Mouse (Mus musculus) bone marrow macrophage, adult 2 months (primary cell): Measurements from ENCODE around the gene Creb5. TPM values are rescaled to one million over a fixed set of nuclear protein-coding genes. Genes with fewer than 3 reads are reported as not detected.

Source experiments
- H3K27ac ChIP-seq: 2 replicates; pipeline ENCODE4 v1.5.1; 2012; ENCODE audit warnings: low read depth, low read length; ENCODE audit not compliant: insufficient read depth
- H3K4me1 ChIP-seq: 2 replicates; pipeline ENCODE4 v1.6.1; 2012; ENCODE audit warnings: low read length; ENCODE audit not compliant: control insufficient read depth, insufficient read depth
- H3K4me3 ChIP-seq: 2 replicates; pipeline ENCODE4 v1.5.1; 2012; ENCODE audit warnings: mild to moderate bottlenecking, low read length, moderate library complexity; ENCODE audit not compliant: insufficient read depth
- CTCF ChIP-seq: IDR thresholded peaks from 2 replicates; pipeline ENCODE4 v1.5.1; 2012; ENCODE audit warnings: low read depth, mild to moderate bottlenecking, low read length, moderate library complexity
- POLR2A ChIP-seq: IDR thresholded peaks from 2 replicates; pipeline ENCODE4 v1.6.1; 2012; ENCODE audit warnings: mild to moderate bottlenecking, low read depth, low read length, borderline replicate concordance
- polyA plus RNA-seq: library from polyadenylated mRNA; stranded (reverse); fragments of >200 nt; gene quantifications from 2 replicates; pipeline ENCODE4 v1.2.4, GENCODE M21; 2012; ENCODE audit not compliant: missing spikeins, insufficient read depth, insufficient read length

Creb5 gene
- polyA plus RNA-seq, 1 experiment = 26.2 TPM

DNA sequence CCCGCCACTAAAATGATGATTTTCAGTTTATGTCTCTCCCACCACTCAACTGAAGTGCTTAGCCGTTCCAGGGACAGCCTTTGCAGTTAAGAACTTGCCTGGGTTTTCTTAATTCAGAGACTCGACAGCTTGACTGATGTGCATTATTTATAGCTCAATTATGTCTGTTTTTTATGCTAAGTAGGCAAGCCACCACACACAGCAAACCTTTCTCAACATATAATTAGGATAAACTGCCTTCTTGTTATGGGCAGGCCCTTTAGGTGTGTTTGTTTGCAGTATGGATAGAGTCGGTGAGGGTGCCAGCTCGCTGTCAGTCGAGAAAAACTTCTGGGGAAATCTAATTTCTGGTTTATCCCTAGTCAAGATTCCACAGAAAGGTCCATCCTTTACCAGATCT lies 409.4 kb downstream of the Creb5 start:
- Histone ChIP-seq H3K27ac (no peak overlapping the region), H3K4me1 (0 out of 2 replicates have a peak, but pooled peaks cover 2% of the 10 kb centered on the region), H3K4me3 (no peak overlapping the region)
- TF ChIP-seq POLR2A (no peak), CTCF (no peak)

- Histone ChIP-seq H3K4me3 (no peak overlapping the region), H3K4me1 (0 out of 2 replicates have a peak, but pooled peaks cover 2% of the 10 kb centered on the region), H3K27ac (no peak overlapping the region)
- TF ChIP-seq POLR2A (no peak), CTCF (no peak)
Observed at GRCm38 (mm10) chr6:53696921-53697320, 409.9 kb downstream of the Creb5 start.

GRCm38 (mm10) chr6:53698128-53698749 lies 411.2 kb downstream of the Creb5 start:
- Histone ChIP-seq H3K27ac (no peak overlapping the region), H3K4me1 (peaks cover 6% of the 10 kb centered on the region), H3K4me3 (no peak overlapping the region)
- TF ChIP-seq POLR2A (no peak), CTCF (no peak)

- Histone ChIP-seq H3K27ac (peak overlapping the region; percentile 77), H3K4me1 (peaks cover 51% of the 10 kb centered on the region), H3K4me3 (no peak overlapping the region)
- TF ChIP-seq POLR2A = no peak
Observed at GRCm38 (mm10) chr6:53704440-53704839, 417.4 kb downstream of the Creb5 start.

DNA sequence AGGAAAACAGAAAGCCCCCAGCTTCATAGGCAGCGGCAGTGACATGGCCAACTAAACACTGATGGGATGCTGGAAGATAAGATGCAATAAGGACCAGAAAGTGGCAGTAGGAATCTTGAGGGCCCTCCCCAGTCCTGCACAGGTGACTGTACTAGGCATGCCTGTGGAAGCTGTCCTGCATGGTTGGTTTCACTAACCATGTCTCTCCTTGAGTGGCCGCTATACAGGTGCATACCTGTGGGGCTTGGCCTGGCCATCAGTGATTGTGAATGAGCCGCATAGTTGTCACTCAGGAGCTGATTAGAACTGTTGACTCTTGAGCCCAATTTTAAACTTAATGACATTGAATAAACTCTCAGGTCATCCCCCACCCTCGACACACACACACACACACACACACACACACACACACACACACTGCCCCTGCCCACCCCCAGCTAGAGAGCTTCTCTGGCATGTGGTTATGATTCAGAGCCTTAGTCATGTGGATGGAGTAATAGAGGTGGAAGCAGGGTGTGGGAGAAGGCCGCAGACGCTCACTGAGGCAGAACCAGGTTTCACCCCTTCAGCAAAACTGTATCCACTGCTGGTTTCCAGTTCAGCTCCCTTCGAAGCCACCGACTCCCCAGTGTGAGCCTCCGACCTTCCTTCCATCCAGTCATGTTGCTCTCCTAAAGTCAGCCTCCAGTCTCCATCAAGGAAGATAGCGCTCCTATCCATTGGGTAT lies 419.7 kb downstream of the Creb5 start:
- peak overlapping the region; percentile 86 for H3K27ac ChIP-seq
- H3K4me1 ChIP-seq = peaks cover 68% of the 10 kb centered on the region
- TF ChIP-seq CTCF = no peak
- no peak for TF ChIP-seq POLR2A
- no peak overlapping the region for H3K4me3 ChIP-seq

DNA sequence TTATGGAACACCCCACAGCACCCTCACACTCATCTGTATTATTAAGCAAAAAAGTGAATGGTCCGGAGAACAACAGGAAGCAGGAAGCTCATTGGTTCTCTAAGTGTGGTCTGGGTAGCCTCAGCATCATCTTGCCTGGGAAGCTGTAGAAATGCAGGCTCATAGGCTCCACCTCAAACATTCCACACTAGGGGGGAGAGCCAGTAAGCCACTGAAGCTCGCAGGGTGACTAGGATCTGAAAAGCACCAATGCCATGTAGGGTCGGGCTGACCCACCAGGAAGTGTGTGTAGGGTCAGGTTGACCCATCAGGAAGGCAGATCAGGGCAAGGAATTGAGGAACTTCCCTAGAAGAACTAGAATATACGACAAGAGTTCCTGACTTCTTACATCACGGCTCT lies 420.7 kb downstream of the Creb5 start:
- no peak for TF ChIP-seq POLR2A
- no peak for TF ChIP-seq CTCF
- no peak overlapping the region for H3K4me3 ChIP-seq
- H3K27ac ChIP-seq = peak overlapping the region; percentile 86
- peaks cover 76% of the 10 kb centered on the region for H3K4me1 ChIP-seq

GRCm38 (mm10) chr6:53709694-53710442 lies 422.8 kb downstream of the Creb5 start:
- Histone ChIP-seq H3K4me1 (peaks cover 69% of the 10 kb centered on the region), H3K4me3 (no peak overlapping the region), H3K27ac (peak overlapping the region; percentile 96)
- no peak for TF ChIP-seq POLR2A
- no peak for TF ChIP-seq CTCF

DNA sequence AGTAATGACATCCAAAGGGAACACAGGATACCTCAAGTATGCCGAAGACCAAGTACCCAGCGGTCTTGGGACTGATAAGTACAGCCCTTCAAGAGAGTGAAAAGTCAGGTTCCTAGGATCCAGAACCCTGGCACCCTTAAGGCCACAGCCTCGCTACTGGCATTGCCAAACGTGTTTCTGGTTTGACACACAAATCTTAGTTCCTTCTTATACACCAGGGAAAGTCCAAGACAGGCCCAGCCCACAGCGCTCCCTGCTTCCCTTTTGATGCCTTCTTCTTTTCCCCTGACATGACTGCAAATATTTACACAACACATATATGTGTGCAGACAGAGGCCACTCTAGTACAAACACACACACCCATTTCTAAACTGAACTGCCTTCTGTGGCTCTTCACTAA lies 423.5 kb downstream of the Creb5 start:
- Histone ChIP-seq H3K27ac (peak overlapping the region; percentile 96), H3K4me1 (peaks cover 64% of the 10 kb centered on the region), H3K4me3 (no peak overlapping the region)
- TF ChIP-seq CTCF = no peak
- TF ChIP-seq POLR2A = no peak

DNA sequence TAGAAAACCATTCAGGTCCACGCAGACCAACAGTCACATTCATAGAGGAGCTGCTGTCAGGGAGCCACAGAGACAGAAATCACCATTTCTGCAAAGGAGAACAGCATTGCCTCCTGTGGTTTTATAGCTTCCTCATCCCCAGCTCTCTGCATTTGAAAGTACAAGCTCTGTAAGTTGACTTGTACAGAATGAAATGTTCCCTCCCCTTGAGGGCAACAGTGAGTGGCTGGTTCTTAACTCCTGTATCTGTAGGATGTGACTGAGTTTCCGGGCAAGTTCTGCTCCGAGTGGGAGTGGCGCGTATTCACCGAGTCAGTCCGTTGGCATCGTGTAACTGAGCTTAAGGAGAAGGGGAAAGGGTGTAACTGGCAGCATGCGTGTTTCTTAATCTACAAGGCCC lies 426.1 kb downstream of the Creb5 start:
- H3K27ac ChIP-seq = peak overlapping the region; percentile 81
- 0 out of 2 replicates have a peak overlapping the region, but pooled peaks have one; percentile 4 for H3K4me3 ChIP-seq
- TF ChIP-seq POLR2A = no peak
- TF ChIP-seq CTCF = no peak
- peaks cover 51% of the 10 kb centered on the region for H3K4me1 ChIP-seq

- no peak overlapping the region for H3K27ac ChIP-seq
- peaks cover 35% of the 10 kb centered on the region for H3K4me1 ChIP-seq
- TF ChIP-seq CTCF (no peak), POLR2A (no peak)
- H3K4me3 ChIP-seq = no peak overlapping the region
Observed at GRCm38 (mm10) chr6:53714908-53715321, 427.8 kb downstream of the Creb5 start.
